Comparison of ENCODE assay signal across 27 mouse cellular contexts in the genomic region with DNA sequence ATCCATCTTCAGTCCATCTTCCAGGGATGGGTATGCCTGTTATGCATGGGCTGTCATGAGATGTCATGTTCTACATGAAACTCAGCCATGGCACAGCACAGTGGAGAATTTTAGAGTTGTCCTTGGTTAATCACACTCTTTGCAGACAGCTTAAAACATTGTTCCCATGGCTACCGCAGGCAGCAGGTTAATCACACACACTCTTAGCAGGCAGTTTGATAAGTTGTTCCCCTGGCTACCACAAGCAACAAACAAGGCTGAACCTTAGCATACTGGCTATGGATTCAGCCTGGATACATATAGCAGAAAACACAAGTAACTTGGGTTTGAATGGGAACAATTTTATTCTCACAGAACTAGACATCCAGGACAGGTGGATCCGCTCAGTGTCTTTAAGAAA. TPM values are rescaled to one million over a fixed set of nuclear protein-coding genes. Genes with fewer than 3 reads are reported as not detected.
"Had no signal": no experiment of that assay in that cellular context is flagged by ENCODE, and none has a peak within 500 bp of the region (broad histone marks: within the 10 kb centered on the region; RNA-seq: fewer than 3 reads in every experiment).

No protein-coding gene starts in this region.

- H3K4me1 ChIP-seq: heart, embryonic 10.5 days; heart, embryonic 15.5 days; hindbrain, embryonic 10.5 days; intestine, embryonic 15.5 days; limb, embryonic 13.5 days; limb, embryonic 15.5 days; liver, embryonic 12.5 days had no signal

- H3K27me3 ChIP-seq: heart, embryonic 15.5 days; intestine, embryonic 15.5 days had no signal

- H3K36me3 ChIP-seq: heart, embryonic 10.5 days; heart, embryonic 13.5 days; heart, embryonic 15.5 days; hindbrain, embryonic 10.5 days; hindbrain, embryonic 12.5 days; intestine, embryonic 15.5 days; limb, embryonic 13.5 days; limb, embryonic 15.5 days; liver, embryonic 12.5 days had no signal

- H3K4me2 ChIP-seq: heart, embryonic 13.5 days; heart, embryonic 15.5 days; hindbrain, embryonic 12.5 days; hindbrain, embryonic 14.5 days; intestine, embryonic 15.5 days; limb, embryonic 13.5 days; limb, embryonic 15.5 days; liver, embryonic 12.5 days had no signal

- ATAC-seq: hindbrain, embryonic 16.5 days; inflammation-experienced regulatory T-cells, adult 6 months; intestine, embryonic 15.5 days; intestine, postnatal 0 days; liver, embryonic 12.5 days had no signal

- H3K9me3 ChIP-seq: heart, embryonic 10.5 days; heart, embryonic 15.5 days; hindbrain, embryonic 10.5 days; hindbrain, embryonic 12.5 days; intestine, embryonic 15.5 days; limb, embryonic 13.5 days; limb, embryonic 15.5 days; liver, embryonic 12.5 days had no signal

- DNase-seq: gastrocnemius, adult 2 months; gastrocnemius, postnatal 10 days; gastrocnemius, postnatal 25 days; heart, postnatal 36 days; kidney, adult 18-20 months; kidney, adult 8-10 months; kidney, postnatal 10 days; kidney, postnatal 25 days; kidney, postnatal 4 days; layer of hippocampus, adult 9-11 months; layer of hippocampus, postnatal 36 days; left cerebral cortex, postnatal 4 days had no signal

- H3K4me3 ChIP-seq: gastrocnemius, adult 2 months; heart, embryonic 10.5 days; heart, embryonic 13.5 days; heart, embryonic 15.5 days; hindbrain, embryonic 10.5 days; hindbrain, embryonic 12.5 days; intestine, embryonic 15.5 days; limb, embryonic 13.5 days; limb, embryonic 15.5 days; liver, embryonic 12.5 days had no signal

- H3K9ac ChIP-seq: heart, embryonic 13.5 days; heart, embryonic 15.5 days; hindbrain, embryonic 12.5 days; hindbrain, embryonic 14.5 days; intestine, embryonic 15.5 days; limb, embryonic 13.5 days; limb, embryonic 15.5 days; liver, embryonic 12.5 days; liver, embryonic 14.5 days had no signal

- H3K27ac ChIP-seq: gastrocnemius, adult 2 months; heart, embryonic 10.5 days; heart, embryonic 13.5 days; heart, embryonic 15.5 days; hindbrain, embryonic 10.5 days; hindbrain, embryonic 12.5 days; hindbrain, embryonic 14.5 days; intestine, embryonic 15.5 days; limb, embryonic 13.5 days; limb, embryonic 15.5 days; liver, embryonic 12.5 days; liver, embryonic 14.5 days had no signal

RNA-seq across cellular contexts. Expression of gene Rpp25, which starts 10.3 kb away (rescaled TPM):
- total RNA-seq: gastrocnemius, adult 2 months; gastrocnemius, postnatal 10 days; gastrocnemius, postnatal 25 days; liver, adult 2 months had no signal
- polyA plus RNA-seq: inflammation-experienced regulatory T-cells, adult 6 months; liver, adult 2 months had no signal

RNA-seq across cellular contexts. Expression of gene Scamp5, which starts 25.7 kb away (rescaled TPM):
- polyA plus RNA-seq: inflammation-experienced regulatory T-cells, adult 6 months had no signal
